9 mouse cellular contexts compared by ENCODE assay signal in genomic region chrX:42557284-42557683, GRCm38 (mm10). TPM values are rescaled to one million over a fixed set of nuclear protein-coding genes. Genes with fewer than 3 reads are reported as not detected.
DNase-seq lines count a peak whose midpoint lies in the region; ATAC-seq lines count a peak whose summit lies in the region.
"Had no signal": no experiment of that assay in that cellular context is flagged by ENCODE, and none has a peak within 500 bp of the region (broad histone marks: within the 10 kb centered on the region; RNA-seq: fewer than 3 reads in every experiment).

No protein-coding gene starts in this region.

- DNase-seq in urinary bladder, postnatal 25 days (ENCODE audit: low spot score): peak; percentile 17
- DNase-seq in urinary bladder, adult 2 months (ENCODE audit: low spot score): no peak
- DNase-seq in adrenal gland, adult 8-10 months: peak; percentile 17
- DNase-seq in embryo, embryonic 11.5 days (ENCODE audit: low read depth, low spot score): peak; percentile 27
- DNase-seq in induced T-regulatory cell, adult 2 months (ENCODE audit: low read depth): peak; percentile 60
- DNase-seq in limb, embryonic 11.5 days (ENCODE audit: low spot score): peak; percentile 53
- peak; percentile 75 for DNase-seq in retina, postnatal 1 day

- H3K27ac ChIP-seq in limb, embryonic 11.5 days (replicated peaks; ENCODE audit: low read depth, low read length): no peak overlapping the region
- H3K27ac ChIP-seq: heart, embryonic 13.5 days had no signal

- H3K27me3 ChIP-seq in limb, embryonic 11.5 days (ENCODE audit: control insufficient read depth, insufficient read depth, low read length): no peaks in the 10 kb centered on the region
- H3K27me3 ChIP-seq: heart, embryonic 13.5 days had no signal

- no peaks in the 10 kb centered on the region for H3K36me3 ChIP-seq in limb, embryonic 11.5 days (ENCODE audit: control insufficient read depth, insufficient read depth, low read length)
- H3K36me3 ChIP-seq: heart, embryonic 13.5 days had no signal

- no peak overlapping the region for H3K4me2 ChIP-seq in limb, embryonic 11.5 days (ENCODE audit: low read depth, severe bottlenecking)
- H3K4me2 ChIP-seq: heart, embryonic 13.5 days had no signal

- 27% methylated on average over 7 of the region's 7 CpGs for WGBS in limb, embryonic 11.5 days

- H3K9me3 ChIP-seq in limb, embryonic 11.5 days (ENCODE audit: control insufficient read depth, low read length): no peaks in the 10 kb centered on the region
- H3K9me3 ChIP-seq: heart, embryonic 13.5 days had no signal

- no peak for ATAC-seq in limb, embryonic 11.5 days (ENCODE audit: insufficient number of reproducible peaks, low FRiP score, low TSS enrichment, low read depth)
- no peak for ATAC-seq in erythroid progenitor cell, adult 5-6 weeks (replicated peaks; ENCODE audit: low FRiP score, poor library complexity, severe bottlenecking)

- H3K4me3 ChIP-seq in limb, embryonic 11.5 days (ENCODE audit: low read depth, low read length): no peak overlapping the region
- H3K4me3 ChIP-seq: heart, embryonic 13.5 days had no signal

- no peak overlapping the region for H3K9ac ChIP-seq in limb, embryonic 11.5 days (ENCODE audit: low read length)
- H3K9ac ChIP-seq: heart, embryonic 13.5 days had no signal

- H3K4me1 ChIP-seq in limb, embryonic 11.5 days (ENCODE audit: control insufficient read depth, insufficient read depth, low read length): no peaks in the 10 kb centered on the region
- H3K4me1 ChIP-seq: heart, embryonic 13.5 days had no signal

RNA-seq across cellular contexts. Expression of gene Sh2d1a, which starts 55.0 kb away (rescaled TPM):
- 0.23 and 0.29 TPM in 2 replicates for polyA plus RNA-seq in urinary bladder, adult 2 months (2012; rRNA removed)
- not detected for total RNA-seq in adrenal gland, adult 8-10 months (2022)
- polyA plus RNA-seq in limb, embryonic 11.5 days (2014; fragmentation: Nextera tagmentation; extraction: Ambion mirVana): not detected in 2 replicates
- total RNA-seq in erythroid progenitor cell, adult 5-6 weeks (2015; ENCODE audit: low replicate concordance): 7.6 TPM in 1 of 2 replicates, not detected in the other
- 0.64 TPM in 1 of 2 replicates, not detected in the other for total RNA-seq in erythroid progenitor cell, adult 5-6 weeks (2017; ENCODE audit: low replicate concordance)
- polyA plus RNA-seq: heart, embryonic 13.5 days had no signal
